Mouse (Mus musculus): ENCODE measurements around the gene Ttc24.

DNA sequence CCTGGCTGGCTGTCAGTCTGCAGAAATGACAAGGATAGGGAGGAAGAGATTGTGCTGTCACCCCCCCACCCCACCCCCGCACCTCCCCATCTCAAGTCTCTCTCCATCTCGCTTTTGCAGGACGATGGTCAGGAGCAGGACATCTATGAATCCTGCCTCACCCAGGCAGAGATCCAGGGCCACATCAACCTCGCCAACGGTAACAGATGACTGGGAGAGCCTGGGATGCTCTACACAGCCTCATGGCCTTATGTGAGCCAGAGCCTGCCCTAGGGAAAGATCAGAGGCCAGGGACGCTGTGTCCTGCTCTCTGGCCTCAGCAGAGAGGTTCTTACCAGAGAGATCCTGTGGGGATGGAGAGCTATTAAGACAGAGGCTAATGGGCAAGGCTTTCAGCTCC is 12.5 kb upstream of the Ttc24 start:
- no peak for TF ChIP-seq POLR2A (IDR thresholded peaks at IDR 0.05; ENCODE audit: borderline replicate concordance, extremely low read depth, low read depth, low read length)
- TF ChIP-seq CTCF (IDR thresholded peaks at IDR 0.05; ENCODE audit: insufficient read depth, low read length), result no peak

Data from lung, adult 2 months (tissue).